Mouse (Mus musculus): ENCODE data around the gene Sf3a3. TPM values are rescaled to one million over a fixed set of nuclear protein-coding genes. Genes with fewer than 3 reads are reported as not detected.
A peak's percentile ranks its signal among the peaks of the same experiment; 100 is the strongest.
"Not testable (repeated sequence)": the region's sequence is repeated elsewhere in the genome, so short reads cannot be mapped to it uniquely, and the experiment has no call there.

Gene Sf3a3
- total and polyA plus RNA-seq, 3 experiments = 127 to 295 (median 144) TPM

- H3K79me2 ChIP-seq (ENCODE audit: control insufficient read depth, insufficient read depth, low read length, poor library complexity) = peaks cover 16% of the 10 kb centered on the region
- peaks cover 0 to 11% of the 10 kb centered on the region in 2 experiments; a peak in 2 of 4 replicates for H3K36me3 ChIP-seq (ENCODE audit: control insufficient read depth in 1 of 2, insufficient read depth in 2 of 2, low read length in 2 of 2)
- no peak overlapping the region for H3K4me3 ChIP-seq (ENCODE audit: control insufficient read depth in 1 of 2, insufficient read depth in 1 of 2, low read depth in 2 of 2, low read length in 2 of 2)
- H3K27ac ChIP-seq (ENCODE audit: control insufficient read depth, low read depth, low read length) = no peak overlapping the region
- no peaks in the 10 kb centered on the region for H3K9me3 ChIP-seq (replicated peaks; ENCODE audit: insufficient read depth, low read length)
- H3K9ac ChIP-seq (ENCODE audit: control insufficient read depth, low read depth, low read length, poor library complexity, severe bottlenecking) = no peak overlapping the region
- peaks cover 0 to 16% of the 10 kb centered on the region in 2 experiments; a peak in 2 of 4 replicates for H3K4me1 ChIP-seq (ENCODE audit: control insufficient read depth in 1 of 2, insufficient read depth in 2 of 2, low read length in 2 of 2)
- no peaks in the 10 kb centered on the region for H3K27me3 ChIP-seq (ENCODE audit: control insufficient read depth in 1 of 2, insufficient read depth in 2 of 2, low read length in 2 of 2)
- DNase-seq (ENCODE audit: low read depth, low spot score) = no peak
- TF ChIP-seq USF1 (IDR thresholded peaks at IDR 0.05; ENCODE audit: low read depth, low read length) = no peak
- no peak for TF ChIP-seq ZNF384 (IDR thresholded peaks at IDR 0.05; ENCODE audit: low read depth, low read length)
Observed at GRCm38 (mm10) chr4:124712618-124713017, 2.0 kb upstream of the Sf3a3 start.

DNA sequence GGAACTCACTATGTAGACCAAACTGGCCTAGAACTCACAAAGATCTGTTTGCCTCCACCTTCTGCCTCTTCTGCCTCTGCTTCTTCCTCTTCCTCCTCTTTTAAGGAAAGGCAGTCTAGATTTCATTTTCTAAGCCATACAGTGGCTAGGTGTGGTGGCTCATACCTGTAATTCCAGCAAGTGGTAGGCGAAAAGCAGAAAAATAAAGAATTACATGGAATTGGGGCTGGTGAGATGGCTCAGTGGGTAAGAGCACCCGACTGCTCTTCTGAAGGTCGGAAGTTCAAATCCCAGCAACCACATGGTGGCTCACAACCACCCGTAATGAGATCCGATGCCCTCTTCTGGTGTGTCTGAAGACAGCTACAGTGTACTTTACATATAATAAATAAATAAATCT lies 726 bp upstream of the Sf3a3 start:
- H3K27ac ChIP-seq (ENCODE audit: control insufficient read depth, low read depth, low read length); H3K9me3 ChIP-seq (replicated peaks; ENCODE audit: insufficient read depth, low read length); H3K4me3 ChIP-seq (ENCODE audit: control insufficient read depth in 1 of 2, insufficient read depth in 1 of 2, low read depth in 2 of 2, low read length in 2 of 2); DNase-seq (ENCODE audit: low read depth, low spot score); H3K27me3 ChIP-seq (ENCODE audit: control insufficient read depth in 1 of 2, insufficient read depth in 2 of 2, low read length in 2 of 2); H3K9ac ChIP-seq (ENCODE audit: control insufficient read depth, low read depth, low read length, poor library complexity, severe bottlenecking): not testable (repeated sequence)
- peak; percentile 83 for TF ChIP-seq TBP (IDR thresholded peaks at IDR 0.05; ENCODE audit: low read depth, low read length)
- H3K36me3 ChIP-seq (ENCODE audit: control insufficient read depth in 1 of 2, insufficient read depth in 2 of 2, low read length in 2 of 2) = peaks cover 2 to 11% of the 10 kb centered on the region in 2 experiments
- H3K4me1 ChIP-seq (ENCODE audit: control insufficient read depth in 1 of 2, insufficient read depth in 2 of 2, low read length in 2 of 2) = peaks cover 0 to 16% of the 10 kb centered on the region in 2 experiments; a peak in 2 of 4 replicates
- H3K79me2 ChIP-seq (ENCODE audit: control insufficient read depth, insufficient read depth, low read length, poor library complexity) = peaks cover 16% of the 10 kb centered on the region

GRCm38 (mm10) chr4:124719101-124719500 lies 4.5 kb downstream of the Sf3a3 start:
- peaks cover 10 to 23% of the 10 kb centered on the region in 2 experiments for H3K36me3 ChIP-seq (ENCODE audit: control insufficient read depth in 1 of 2, insufficient read depth in 2 of 2, low read length in 2 of 2)
- TF ChIP-seq MEF2A (IDR thresholded peaks at IDR 0.05; ENCODE audit: extremely low read depth, insufficient replicate concordance, low read depth, low read length, poor library complexity, severe bottlenecking) (no peak), ZKSCAN1 (IDR thresholded peaks at IDR 0.05; ENCODE audit: low read depth, low read length) (no peak), USF1 (IDR thresholded peaks at IDR 0.05; ENCODE audit: low read depth, low read length) (no peak), MAZ (IDR thresholded peaks at IDR 0.05; ENCODE audit: low read depth, low read length) (no peak), RAD21 (IDR thresholded peaks at IDR 0.05; ENCODE audit: low read depth, low read length) (no peak), MAX (IDR thresholded peaks at IDR 0.05; ENCODE audit: low read length) (no peak), ZMIZ1 (IDR thresholded peaks at IDR 0.05; ENCODE audit: low read depth, low read length) (no peak), E2F4 (IDR thresholded peaks at IDR 0.05; ENCODE audit: borderline replicate concordance, low read depth, low read length) (no peak), HCFC1 (IDR thresholded peaks at IDR 0.05; ENCODE audit: low read depth, low read length) (no peak), KAT2A (conservative IDR thresholded peaks at IDR 0.05; ENCODE audit: low read depth, low read length) (no peak), MYC (IDR thresholded peaks at IDR 0.05; ENCODE audit: low read depth, low read length) (no peak), POLR2AphosphoS5 (IDR thresholded peaks at IDR 0.05; ENCODE audit: borderline replicate concordance, low read depth, low read length) (no peak), NRF1 (IDR thresholded peaks at IDR 0.05; ENCODE audit: insufficient read depth, low read depth, low read length, poor library complexity, severe bottlenecking) (no peak), GATA1 (IDR thresholded peaks at IDR 0.05; ENCODE audit: low read depth, low read length) (no peak)

More at GRCm38 (mm10) chr4:124719101-124719500, 4.5 kb downstream of the Sf3a3 start:
- no peak for DNase-seq (ENCODE audit: low read depth, low spot score)
- no peak overlapping the region for H3K4me3 ChIP-seq (ENCODE audit: control insufficient read depth in 1 of 2, insufficient read depth in 1 of 2, low read depth in 2 of 2, low read length in 2 of 2)
- no peak overlapping the region for H3K9ac ChIP-seq (ENCODE audit: control insufficient read depth, low read depth, low read length, poor library complexity, severe bottlenecking)
- no peak overlapping the region for H3K27ac ChIP-seq (ENCODE audit: control insufficient read depth, low read depth, low read length)
- H3K4me1 ChIP-seq (ENCODE audit: control insufficient read depth in 1 of 2, insufficient read depth in 2 of 2, low read length in 2 of 2) = peaks cover 0 to 6% of the 10 kb centered on the region in 2 experiments; a peak in 2 of 4 replicates
- no peaks in the 10 kb centered on the region for H3K9me3 ChIP-seq (replicated peaks; ENCODE audit: insufficient read depth, low read length)
- peaks cover 16% of the 10 kb centered on the region for H3K79me2 ChIP-seq (ENCODE audit: control insufficient read depth, insufficient read depth, low read length, poor library complexity)
- no peaks in the 10 kb centered on the region for H3K27me3 ChIP-seq (ENCODE audit: control insufficient read depth in 1 of 2, insufficient read depth in 2 of 2, low read length in 2 of 2)

Data from MEL (cell line).